ENCODE assay signal across 24 mouse cellular contexts in genomic region chr7:68337080-68337781, GRCm38 (mm10).
A peak's percentile ranks its signal among the peaks of the same experiment; 100 is the strongest.
DNase-seq lines count a peak whose midpoint lies in the region; ATAC-seq and TF ChIP-seq lines count a peak whose summit lies in the region.
"Had no signal": no experiment of that assay in that cellular context is flagged by ENCODE, and none has a peak within 500 bp of the region (broad histone marks: within the 10 kb centered on the region; RNA-seq: fewer than 3 reads in every experiment).

No protein-coding gene starts in this region.

- WGBS in lung, postnatal 0 days, result 48% methylated on average over 8 of the region's 8 CpGs

- DNase-seq in heart, postnatal 10 days, result peak; percentile 34 to 36
- no peak for DNase-seq in heart, postnatal 36 days
- peak; percentile 23 for DNase-seq in kidney, postnatal 14 days
- DNase-seq in kidney, adult 8-10 months, result no peak
- peak; percentile 82 for DNase-seq in lung, postnatal 0 days (ENCODE audit: low spot score)
- no peak for DNase-seq in lung, adult 18-20 months
- DNase-seq in skeletal muscle tissue, adult 2 months (ENCODE audit: low read depth, low spot score), result peak; percentile 34
- no peak for DNase-seq in frontal cortex, postnatal 10 days (ENCODE audit: low spot score in 2 of 2)
- DNase-seq: adrenal gland, postnatal 14 days; cerebellum, adult 2 months; cerebellum, postnatal 36 days; embryo, embryonic 11 days; layer of hippocampus, adult 9-11 months; liver; thymus, postnatal 25 days had no signal

- no peaks in the 10 kb centered on the region for H3K9me3 ChIP-seq in lung, postnatal 0 days (ENCODE audit: low read length)
- H3K9me3 ChIP-seq: embryonic facial prominence, embryonic 15.5 days; hindbrain, embryonic 13.5 days; liver, embryonic 15.5 days; midbrain, embryonic 15.5 days; neural tube, embryonic 13.5 days; stomach, embryonic 15.5 days had no signal

- TF ChIP-seq CTCF in lung, postnatal 0 days (IDR thresholded peaks at IDR 0.05), result no peak

- no peak overlapping the region for H3K4me2 ChIP-seq in lung, postnatal 0 days (replicated peaks; ENCODE audit: low read depth, low read length)
- H3K4me2 ChIP-seq: embryonic facial prominence, embryonic 15.5 days; heart, embryonic 12.5 days; hindbrain, embryonic 13.5 days; liver, embryonic 15.5 days; midbrain, embryonic 15.5 days; neural tube, embryonic 13.5 days; stomach, embryonic 15.5 days had no signal

- TF ChIP-seq EP300 in lung, postnatal 0 days (IDR thresholded peaks at IDR 0.05), result no peak

- H3K36me3 ChIP-seq in lung, postnatal 0 days (ENCODE audit: insufficient read depth, low read length), result no peaks in the 10 kb centered on the region
- H3K36me3 ChIP-seq: embryonic facial prominence, embryonic 15.5 days; heart, embryonic 12.5 days; hindbrain, embryonic 13.5 days; liver, embryonic 15.5 days; midbrain, embryonic 15.5 days; neural tube, embryonic 13.5 days; stomach, embryonic 15.5 days had no signal

- no peaks in the 10 kb centered on the region for H3K4me1 ChIP-seq in lung, postnatal 0 days (ENCODE audit: insufficient read depth, low read depth, low read length)
- H3K4me1 ChIP-seq: embryonic facial prominence, embryonic 15.5 days; heart, embryonic 12.5 days; hindbrain, embryonic 13.5 days; liver, embryonic 15.5 days; midbrain, embryonic 15.5 days; neural tube, embryonic 13.5 days; stomach, embryonic 15.5 days had no signal

- no peak overlapping the region for H3K4me3 ChIP-seq in lung, postnatal 0 days (ENCODE audit: low read depth, low read length)
- H3K4me3 ChIP-seq: embryonic facial prominence, embryonic 15.5 days; heart, embryonic 12.5 days; hindbrain, embryonic 13.5 days; liver, embryonic 15.5 days; midbrain, embryonic 15.5 days; neural tube, embryonic 13.5 days; stomach, embryonic 15.5 days had no signal

- H3K27me3 ChIP-seq in lung, postnatal 0 days (replicated peaks; ENCODE audit: insufficient read depth, low read length), result no peaks in the 10 kb centered on the region
- H3K27me3 ChIP-seq: embryonic facial prominence, embryonic 15.5 days; heart, embryonic 12.5 days; liver, embryonic 15.5 days; midbrain, embryonic 15.5 days; neural tube, embryonic 13.5 days; stomach, embryonic 15.5 days had no signal

- no peak overlapping the region for H3K27ac ChIP-seq in lung, postnatal 0 days (ENCODE audit: low read length)
- H3K27ac ChIP-seq: embryonic facial prominence, embryonic 15.5 days; hindbrain, embryonic 13.5 days; liver, embryonic 15.5 days; macrophage; midbrain, embryonic 15.5 days; neural tube, embryonic 13.5 days; stomach, embryonic 15.5 days had no signal

- peak; percentile 81 for ATAC-seq in lung, postnatal 0 days
- ATAC-seq: forebrain, embryonic 16.5 days; midbrain, embryonic 15.5 days had no signal

- no peak overlapping the region for H3K9ac ChIP-seq in lung, postnatal 0 days (replicated peaks; ENCODE audit: low read depth)
- H3K9ac ChIP-seq: embryonic facial prominence, embryonic 15.5 days; heart, embryonic 12.5 days; hindbrain, embryonic 13.5 days; liver, embryonic 15.5 days; midbrain, embryonic 15.5 days; neural tube, embryonic 13.5 days; stomach, embryonic 15.5 days had no signal

- intact Hi-C loops in heart, postnatal 10 days (cut with DNase I), result no loop called here
- intact Hi-C loops in heart, postnatal 36 days (cut with DNase I), result no loop called here

Comparison
In these comparisons a context has a peak if more than half of its experiments do, and no peak if none do; other contexts are left out.
1. DNase-seq: peak in heart, postnatal 10 days (2 of 2), kidney, postnatal 14 days (single experiment), lung, postnatal 0 days (single experiment) and skeletal muscle tissue, adult 2 months (single experiment); none in heart, postnatal 36 days (0 of 2), kidney, adult 8-10 months (0 of 2), lung, adult 18-20 months (0 of 2) and frontal cortex, postnatal 10 days (0 of 2).